Mouse (Mus musculus): ENCODE results near the gene Prss34.

Gene Prss34

GRCm38 (mm10) chr17:25318354-25318753, 20.2 kb downstream of the Prss34 start, which contains the start of gene Prss29:
Gene Prss29 (plus strand): TSS chr17:25318654.
- DNase-seq (ENCODE audit: low spot score): no peak

GRCm38 (mm10) chr17:25320819-25321218, 22.6 kb downstream of the Prss34 start:
- no peak for DNase-seq (ENCODE audit: low spot score)

DNA sequence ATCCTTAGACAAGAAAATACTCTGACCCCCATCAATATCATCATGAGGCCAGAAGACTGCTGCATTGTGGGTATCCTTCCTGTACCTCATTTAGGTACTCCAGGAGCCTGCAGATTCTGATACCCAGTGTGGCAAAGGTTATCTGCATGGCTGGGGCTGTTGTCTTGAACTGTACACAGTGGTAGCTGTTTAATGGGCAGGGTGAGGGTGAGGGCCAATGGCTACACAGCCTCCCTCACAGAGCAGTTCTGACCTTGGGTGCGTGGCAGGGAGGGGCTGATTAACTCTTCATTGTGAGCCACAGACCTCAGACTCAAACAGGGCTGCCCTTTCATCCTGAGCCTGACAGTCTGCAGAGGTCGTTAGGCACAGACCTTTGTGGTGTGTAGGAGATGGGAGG, 24.7 kb downstream of the Prss34 start:
- no peak for DNase-seq (ENCODE audit: low spot score)

- DNase-seq (ENCODE audit: low spot score): no peak
These were observed 34.1 kb downstream of the Prss34 start for GRCm38 (mm10) chr17:25332321-25332720.

GRCm38 (mm10) chr17:25333943-25334342, 35.7 kb downstream of the Prss34 start:
- peak; percentile 63 for DNase-seq (ENCODE audit: low spot score)

- DNase-seq (ENCODE audit: low spot score): no peak
These were observed 40.0 kb downstream of the Prss34 start for GRCm38 (mm10) chr17:25338218-25338617.

GRCm38 (mm10) chr17:25340003-25340402, 41.8 kb downstream of the Prss34 start:
- DNase-seq (ENCODE audit: low spot score): no peak

GRCm38 (mm10) chr17:25341490-25341889, 43.3 kb downstream of the Prss34 start:
- DNase-seq (ENCODE audit: low spot score): no peak

- no peak for DNase-seq (ENCODE audit: low spot score)
These were observed 47.3 kb downstream of the Prss34 start, which contains the start of gene Tpsab1 for GRCm38 (mm10) chr17:25345462-25345861. Gene Tpsab1 (minus strand): TSS chr17:25345562.
